Mouse (Mus musculus) left cerebral cortex, postnatal 4 days (tissue): Measurements from ENCODE around the gene Rab43. TPM values are rescaled to one million over a fixed set of nuclear protein-coding genes. Genes with fewer than 3 reads are reported as not detected.

ENCODE experiments used
- DNase-seq: peaks from one replicate; pipeline ENCODE4 v3.0.0-alpha.2; 2022
- intact Hi-C: fragments of 180-260 bp; cut with DNase I; formaldehyde crosslinking; loops from one replicate; pipeline ENCODE4 v1.15.1; 2025
- total RNA-seq, 2 experiments: library from RNA; stranded (reverse); gene quantifications; 2 replicates each; pipeline ENCODE4 v1.2.3; 2021

The Rab43 gene
- total RNA-seq, 2 experiments from 2014 or later = 15.2 to 21.8 TPM

GRCm38 (mm10) chr6:87755196-87755595 lies 56.8 kb downstream of the Rab43 start:
- intact Hi-C loops = no loop called here
- DNase-seq = no peak

GRCm38 (mm10) chr6:87751574-87751973 lies 60.4 kb downstream of the Rab43 start:
- intact Hi-C loops = no loop called here
- no peak for DNase-seq

GRCm38 (mm10) chr6:87750184-87750910 lies 61.6 kb downstream of the Rab43 start:
- DNase-seq = no peak
- intact Hi-C loops = no loop called here

- intact Hi-C loops = no loop called here
- no peak for DNase-seq
Observed at GRCm38 (mm10) chr6:87748531-87748930, 63.4 kb downstream of the Rab43 start.

- intact Hi-C loops = no loop called here
- no peak for DNase-seq
Observed at GRCm38 (mm10) chr6:87748078-87748477, 63.9 kb downstream of the Rab43 start.

- no peak for DNase-seq
- intact Hi-C loops = no loop called here
Observed at GRCm38 (mm10) chr6:87746849-87747248, 65.1 kb downstream of the Rab43 start.

GRCm38 (mm10) chr6:87746059-87746458 lies 65.9 kb downstream of the Rab43 start:
- no peak for DNase-seq
- intact Hi-C loops = no loop called here

GRCm38 (mm10) chr6:87745301-87745700 lies 66.7 kb downstream of the Rab43 start:
- intact Hi-C loops = no loop called here
- DNase-seq = no peak

- no peak for DNase-seq
- intact Hi-C loops = no loop called here
Observed at GRCm38 (mm10) chr6:87744632-87745031, 67.3 kb downstream of the Rab43 start.

GRCm38 (mm10) chr6:87743281-87743680 lies 68.7 kb downstream of the Rab43 start:
- no peak for DNase-seq
- intact Hi-C loops = no loop called here

- DNase-seq = no peak
- intact Hi-C loops = no loop called here
Observed at GRCm38 (mm10) chr6:87742804-87743203, 69.2 kb downstream of the Rab43 start.

GRCm38 (mm10) chr6:87741978-87742377 lies 70.0 kb downstream of the Rab43 start:
- intact Hi-C loops = no loop called here
- no peak for DNase-seq

- intact Hi-C loops = no loop called here
- DNase-seq = no peak
Observed at GRCm38 (mm10) chr6:87740496-87740895, 71.5 kb downstream of the Rab43 start.

- intact Hi-C loops = no loop called here
Observed at GRCm38 (mm10) chr6:87739898-87740297, 72.1 kb downstream of the Rab43 start.

More at GRCm38 (mm10) chr6:87739898-87740297, 72.1 kb downstream of the Rab43 start:
- no peak for DNase-seq

Other genes with a start within 250 kb of the Rab43 start
- 1 to 10 TPM in 1 of 2 experiments, under 1 TPM in 1; 0.94 to 1.0 TPM for gene Prokr1, start 221.4 kb downstream of the Rab43 start, total RNA-seq
- 10 to 100 TPM; 11.6 to 12.4 TPM for gene Aplf, start 140.0 kb downstream of the Rab43 start, total RNA-seq
- gene Efcc1, start 81.3 kb downstream of the Rab43 start, total RNA-seq = 1 to 10 TPM; 3.4 to 6.2 TPM
- not detected for gene Gp9, start 34.1 kb downstream of the Rab43 start, total RNA-seq
- 1 to 10 TPM; 3.7 to 4.0 TPM for gene Gm45140, start 23.6 kb upstream of the Rab43 start, total RNA-seq
- 10 to 100 TPM; 29.1 to 30.1 TPM for gene Isy1, start 26.6 kb upstream of the Rab43 start, total RNA-seq
- 100 to 1,000 TPM; 219 to 224 TPM for gene Cnbp, start 38.9 kb upstream of the Rab43 start, total RNA-seq
- 100 to 1,000 TPM; 158 to 172 TPM for gene Copg1, start 75.7 kb upstream of the Rab43 start, total RNA-seq
- gene Hmces, start 101.8 kb upstream of the Rab43 start, total RNA-seq = 10 to 100 TPM; 37.3 to 39.7 TPM
- 10 to 100 TPM; 81.6 to 87.7 TPM for gene H1fx, start 169.5 kb upstream of the Rab43 start, total RNA-seq
- 100 to 1,000 TPM; 278 to 279 TPM for gene Rab7, start 233.1 kb upstream of the Rab43 start, total RNA-seq